Mouse (Mus musculus) brain, embryonic 14.5 days (tissue): Measurements from ENCODE around the gene Gtf3c3.

Experiments
- CTCF ChIP-seq: fragments of 200-500 bp; IDR thresholded peaks from 2 replicates; pipeline ENCODE4 v1.5.1; 2012; ENCODE audit warnings: inconsistent platforms, mild to moderate bottlenecking, moderate library complexity, borderline replicate concordance; ENCODE audit not compliant: insufficient read depth, insufficient read length; ENCODE audit errors: extremely low read depth
- POLR2A ChIP-seq: fragments of 200-500 bp; IDR thresholded peaks from 2 replicates; pipeline ENCODE4 v1.6.1; 2012; ENCODE audit warnings: mild to moderate bottlenecking, inconsistent platforms, borderline replicate concordance; ENCODE audit not compliant: poor library complexity, insufficient read depth, insufficient read length, severe bottlenecking; ENCODE audit errors: extremely low read depth

DNA sequence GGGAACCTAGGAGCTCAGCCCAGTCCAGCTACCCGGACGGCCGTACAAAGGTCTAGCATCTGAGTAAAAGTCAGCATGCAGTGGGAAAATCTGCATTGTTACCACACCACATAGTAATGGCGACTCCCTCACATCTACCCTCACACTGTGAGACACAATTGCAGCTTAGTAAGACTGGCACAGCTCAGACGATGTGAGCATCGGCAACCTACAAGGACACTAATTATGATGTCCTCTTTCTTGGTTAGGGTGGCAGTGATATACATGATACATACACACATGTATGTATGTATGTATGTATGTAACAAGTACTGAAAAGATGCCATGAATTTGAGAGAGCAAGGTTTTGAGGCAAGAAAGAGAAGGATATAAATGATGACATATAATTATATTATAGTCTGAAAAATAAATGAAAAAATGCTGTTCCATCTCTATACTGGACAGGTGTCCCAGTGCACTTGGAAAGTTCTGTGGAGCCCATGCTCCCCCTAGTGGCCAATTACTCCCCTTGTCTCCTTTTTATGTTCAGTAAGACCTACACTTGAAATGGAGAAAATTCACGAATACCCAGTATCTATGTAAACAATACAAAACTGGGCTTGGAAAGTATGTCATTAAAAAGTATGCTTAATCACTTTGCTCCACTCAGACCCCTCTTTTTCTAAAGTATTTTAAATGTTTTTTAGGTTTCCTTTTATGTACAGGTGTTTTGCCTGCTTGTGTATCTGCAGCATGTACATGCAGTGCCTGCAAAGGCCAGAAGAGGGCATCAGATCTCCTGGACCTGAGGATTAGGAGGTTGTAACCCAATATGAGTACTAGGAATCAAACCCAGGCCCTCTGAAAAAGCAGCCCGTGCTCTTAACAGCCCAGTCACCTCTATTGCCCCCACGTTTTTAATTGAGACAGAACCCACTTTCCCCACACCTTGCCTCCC, 57.5 kb downstream of the Gtf3c3 start:
- peak; percentile 62; the same call in 1 of the 2 replicates for TF ChIP-seq CTCF
- TF ChIP-seq POLR2A: no peak
